Mouse (Mus musculus) forebrain, embryonic 11.5 days (tissue): ENCODE measurements around the gene Mcrip2. TPM values are rescaled to one million over a fixed set of nuclear protein-coding genes. Genes with fewer than 3 reads are reported as not detected.

Source experiments
- microRNA-seq: library from miRNA; unstranded; fragments of <30 nt; microRNA quantifications from one replicate; pipeline ENCODE4, GENCODE M21; 2016; ENCODE audit not compliant: insufficient number of aligned reads
- polyA plus RNA-seq: library from polyadenylated mRNA; unstranded; fragments of >200 nt; fragmentation: Nextera tagmentation; extraction: Ambion mirVana; gene quantifications from 2 replicates; pipeline ENCODE4 v1.2.1, GENCODE M21; 2014

Mcrip2 gene
- polyA plus RNA-seq, 1 experiment from 2014 or later: 8.9 TPM

Small RNA genes within 50 kb of the gene (microRNA-seq; reads per million reads assigned to microRNA genes)
- not detected for gene Mir3082

Other genes with a start within 250 kb of the Mcrip2 start
- 0.92 and 1.8 TPM in 2 replicates for gene Gng13, start 151.6 kb downstream of the Mcrip2 start, polyA plus RNA-seq
- 34.6 and 36.0 TPM in 2 replicates for gene Chtf18, start 141.3 kb downstream of the Mcrip2 start, polyA plus RNA-seq
- gene Rpusd1, start 141.1 kb downstream of the Mcrip2 start, polyA plus RNA-seq: 20.4 and 22.6 TPM in 2 replicates
- gene Mslnl, start 132.7 kb downstream of the Mcrip2 start, polyA plus RNA-seq: not detected in 2 replicates
- not detected in 2 replicates for gene Msln, start 114.4 kb downstream of the Mcrip2 start, polyA plus RNA-seq
- 24.0 and 24.5 TPM in 2 replicates for gene Narfl, start 95.0 kb downstream of the Mcrip2 start, polyA plus RNA-seq
- 75.0 and 76.1 TPM in 2 replicates for gene Haghl, start 83.1 kb downstream of the Mcrip2 start, polyA plus RNA-seq
- gene Ccdc78, start 82.2 kb downstream of the Mcrip2 start, polyA plus RNA-seq: 0.25 and 0.47 TPM in 2 replicates
- 69.0 and 71.0 TPM in 2 replicates for gene Fam173a, start 75.9 kb downstream of the Mcrip2 start, polyA plus RNA-seq
- gene AC134908.4, start 73.1 kb downstream of the Mcrip2 start, polyA plus RNA-seq: not detected in 2 replicates
- gene Metrn, start 71.6 kb downstream of the Mcrip2 start, polyA plus RNA-seq: 20.3 and 23.3 TPM in 2 replicates
- 13.6 and 14.4 TPM in 2 replicates for gene Fbxl16, start 59.7 kb downstream of the Mcrip2 start, polyA plus RNA-seq
- gene Wdr24, start 45.1 kb downstream of the Mcrip2 start, polyA plus RNA-seq: 28.4 and 33.6 TPM in 2 replicates
- gene Jmjd8, start 39.9 kb downstream of the Mcrip2 start, polyA plus RNA-seq: 50.6 and 59.2 TPM in 2 replicates
- 322 and 358 TPM in 2 replicates for gene Stub1, start 35.4 kb downstream of the Mcrip2 start, polyA plus RNA-seq
- 2.1 and 2.7 TPM in 2 replicates for gene Rhbdl1, start 31.5 kb downstream of the Mcrip2 start, polyA plus RNA-seq
- 1.6 and 1.9 TPM in 2 replicates for gene Gm20683, start 27.0 kb downstream of the Mcrip2 start, polyA plus RNA-seq
- gene Rhot2, start 23.9 kb downstream of the Mcrip2 start, polyA plus RNA-seq: 9.1 and 12.2 TPM in 2 replicates
- 41.3 and 46.3 TPM in 2 replicates for gene Wdr90, start 7.3 kb downstream of the Mcrip2 start, polyA plus RNA-seq
- gene Mettl26, start 6.3 kb upstream of the Mcrip2 start, polyA plus RNA-seq: 63.2 and 65.2 TPM in 2 replicates
- gene Wfikkn1, start 12.1 kb upstream of the Mcrip2 start, polyA plus RNA-seq: 0.72 and 1.1 TPM in 2 replicates
- gene Rab40c, start 51.0 kb upstream of the Mcrip2 start, polyA plus RNA-seq: 20.1 and 21.6 TPM in 2 replicates
- 65.2 and 67.1 TPM in 2 replicates for gene Pigq, start 76.2 kb upstream of the Mcrip2 start, polyA plus RNA-seq
- gene Nhlrc4, start 76.2 kb upstream of the Mcrip2 start, polyA plus RNA-seq: 0.24 and 0.59 TPM in 2 replicates
- gene A930017K11Rik, start 83.8 kb upstream of the Mcrip2 start, polyA plus RNA-seq: not detected in 2 replicates
- gene Capn15, start 117.0 kb upstream of the Mcrip2 start, polyA plus RNA-seq: 31.4 and 33.1 TPM in 2 replicates
- gene Rab11fip3, start 200.8 kb upstream of the Mcrip2 start, polyA plus RNA-seq: 31.3 and 35.1 TPM in 2 replicates
- gene Decr2, start 221.6 kb upstream of the Mcrip2 start, polyA plus RNA-seq: 22.5 and 24.6 TPM in 2 replicates
- gene Nme4, start 226.8 kb upstream of the Mcrip2 start, polyA plus RNA-seq: 74.6 and 89.6 TPM in 2 replicates
- 1.2 and 1.3 TPM in 2 replicates for gene Tmem8, start 244.5 kb upstream of the Mcrip2 start, polyA plus RNA-seq